Mouse (Mus musculus) olfactory bulb, adult 2 months (tissue): Measurements from ENCODE around the gene Platr17.

Experiments used
- CTCF ChIP-seq: fragments of 200-500 bp; IDR thresholded peaks from 2 replicates; pipeline ENCODE4 v1.5.1; 2012; ENCODE audit warnings: low read depth, mild to moderate bottlenecking, low read length, moderate library complexity; ENCODE audit not compliant: insufficient read depth
- POLR2A ChIP-seq: fragments of 200-500 bp; IDR thresholded peaks from 2 replicates; pipeline ENCODE4 v1.6.1; 2012; ENCODE audit warnings: mild to moderate bottlenecking, low read depth, low read length, moderate library complexity; ENCODE audit not compliant: insufficient read depth

- TF ChIP-seq CTCF: peak; percentile 78
- 0 out of 2 replicates have a peak, but pooled peaks have one; percentile 18 for TF ChIP-seq POLR2A
Measured at GRCm38 (mm10) chr17:33890533-33891059, 14.3 kb upstream of the Platr17 start, which contains the start of gene Kifc1.
